Mouse (Mus musculus): ENCODE data around the gene Zfp872. TPM values are rescaled to one million over a fixed set of nuclear protein-coding genes. Genes with fewer than 3 reads are reported as not detected.

Zfp872 gene
- total RNA-seq (2021) (under 1 TPM; 0.09 to 0.10 TPM), polyA plus RNA-seq (2012; rRNA removed) (not detected in 2 replicates)
- long read RNA-seq: 0 reads

DNA sequence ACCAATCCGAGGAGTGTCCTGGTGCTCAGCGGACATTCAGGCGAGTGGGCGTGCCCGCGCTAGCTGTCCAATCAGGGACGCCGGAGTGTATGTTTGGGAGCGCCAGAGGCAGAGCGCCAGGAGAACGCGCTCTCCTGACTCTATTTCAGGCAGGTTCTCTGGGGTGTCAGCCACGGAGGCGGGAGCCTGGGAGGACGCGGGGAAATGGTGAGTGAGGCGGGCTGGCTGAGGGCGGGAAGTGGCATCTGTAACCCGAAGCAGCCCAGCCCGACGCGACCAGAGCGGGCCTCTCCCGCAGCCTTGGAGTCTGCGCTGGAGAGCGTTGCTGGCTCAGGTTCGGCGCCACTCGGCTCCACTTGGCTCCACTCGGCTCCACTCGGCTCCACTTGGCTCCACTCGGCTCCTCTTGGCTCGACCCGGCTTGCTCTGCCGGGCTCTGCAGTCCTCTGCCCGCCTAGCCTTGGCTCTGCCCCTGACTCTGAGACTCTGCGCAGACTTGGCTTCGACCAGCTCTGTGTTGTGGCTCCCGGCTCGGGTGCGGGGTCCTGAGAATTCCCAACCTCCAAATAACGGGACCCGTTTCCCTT is at the start of gene Zfp872:
Gene Zfp872, plus strand, starts transcription at position 66 of the 587 bp plus-strand sequence.
- Histone ChIP-seq H3K4me3 (no peak within 1 kb of the TSS), H3K79me2 (replicated peaks; ENCODE audit: control insufficient read depth, insufficient read depth, low read length) (no peaks in the 10 kb centered on the region), H3K36me3 (ENCODE audit: control insufficient read depth, insufficient read depth, low read length) (no peaks in the 10 kb centered on the region), H3K9ac (ENCODE audit: low read depth, low read length) (no peak within 1 kb of the TSS), H3K27me3 (ENCODE audit: control insufficient read depth, insufficient read depth, low read length) (no peaks in the 10 kb centered on the region), H3K4me1 (ENCODE audit: control insufficient read depth, insufficient read depth, low read length) (no peaks in the 10 kb centered on the region), H3K27ac (no peak within 1 kb of the TSS)
- WGBS: 12% methylated on average over 43 of the region's 43 CpGs
- intact Hi-C loops (cut with DNase I): no loop called here
- TF ChIP-seq EP300 (IDR thresholded peaks at IDR 0.05; ENCODE audit: insufficient read depth, low read depth, low read length) (no peak), CTCF (IDR thresholded peaks at IDR 0.05) (no peak), POLR2A (IDR thresholded peaks at IDR 0.05; ENCODE audit: insufficient read depth, low read depth, low read length) (no peak)
- peak; percentile 33 to 42 for DNase-seq

- WGBS: 20% methylated on average over 2 of the region's 2 CpGs
- no peak overlapping the region for H3K27ac ChIP-seq
- TF ChIP-seq EP300 (IDR thresholded peaks at IDR 0.05; ENCODE audit: insufficient read depth, low read depth, low read length) (no peak), POLR2A (IDR thresholded peaks at IDR 0.05; ENCODE audit: insufficient read depth, low read depth, low read length) (no peak), CTCF (IDR thresholded peaks at IDR 0.05) (no peak; the same call in 1 of the 2 replicates)
- H3K4me1 ChIP-seq (ENCODE audit: control insufficient read depth, insufficient read depth, low read length): no peaks in the 10 kb centered on the region
- H3K4me3 ChIP-seq: no peak overlapping the region
- peak; percentile 17 to 60 for DNase-seq
- intact Hi-C loops (cut with DNase I): no loop called here
- H3K27me3 ChIP-seq (ENCODE audit: control insufficient read depth, insufficient read depth, low read length): no peaks in the 10 kb centered on the region
- H3K36me3 ChIP-seq (ENCODE audit: control insufficient read depth, insufficient read depth, low read length): no peaks in the 10 kb centered on the region
- no peak overlapping the region for H3K9ac ChIP-seq (ENCODE audit: low read depth, low read length)
- H3K79me2 ChIP-seq (replicated peaks; ENCODE audit: control insufficient read depth, insufficient read depth, low read length): no peaks in the 10 kb centered on the region
These were observed 49.4 kb upstream of the Zfp872 start for GRCm38 (mm10) chr9:22138480-22138879.

DNA sequence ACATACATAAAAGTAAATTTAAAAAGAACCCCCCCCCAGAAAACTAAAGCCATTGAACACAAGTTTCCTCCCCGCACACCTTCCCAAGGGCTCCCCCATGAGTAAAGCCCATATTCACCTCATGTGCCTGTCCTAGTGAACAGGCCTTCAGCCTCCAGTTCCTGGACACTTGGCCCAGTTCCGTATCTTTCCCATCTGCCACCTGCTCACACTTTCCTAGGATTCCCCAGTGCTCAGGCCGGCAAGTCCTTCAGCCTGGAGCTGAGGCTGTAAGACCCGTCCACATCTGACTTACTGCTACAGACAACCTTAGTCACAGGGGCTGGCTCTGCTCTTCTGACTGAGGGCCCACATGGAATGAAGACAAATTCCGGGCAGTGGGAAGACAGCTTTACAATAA is 48.1 kb upstream of the Zfp872 start:
- intact Hi-C loops (cut with DNase I): loop anchor here (5.0 kb wide), 1 partner anchor 42 kb away; the partner anchor contains the start of gene Cnn1

DNA sequence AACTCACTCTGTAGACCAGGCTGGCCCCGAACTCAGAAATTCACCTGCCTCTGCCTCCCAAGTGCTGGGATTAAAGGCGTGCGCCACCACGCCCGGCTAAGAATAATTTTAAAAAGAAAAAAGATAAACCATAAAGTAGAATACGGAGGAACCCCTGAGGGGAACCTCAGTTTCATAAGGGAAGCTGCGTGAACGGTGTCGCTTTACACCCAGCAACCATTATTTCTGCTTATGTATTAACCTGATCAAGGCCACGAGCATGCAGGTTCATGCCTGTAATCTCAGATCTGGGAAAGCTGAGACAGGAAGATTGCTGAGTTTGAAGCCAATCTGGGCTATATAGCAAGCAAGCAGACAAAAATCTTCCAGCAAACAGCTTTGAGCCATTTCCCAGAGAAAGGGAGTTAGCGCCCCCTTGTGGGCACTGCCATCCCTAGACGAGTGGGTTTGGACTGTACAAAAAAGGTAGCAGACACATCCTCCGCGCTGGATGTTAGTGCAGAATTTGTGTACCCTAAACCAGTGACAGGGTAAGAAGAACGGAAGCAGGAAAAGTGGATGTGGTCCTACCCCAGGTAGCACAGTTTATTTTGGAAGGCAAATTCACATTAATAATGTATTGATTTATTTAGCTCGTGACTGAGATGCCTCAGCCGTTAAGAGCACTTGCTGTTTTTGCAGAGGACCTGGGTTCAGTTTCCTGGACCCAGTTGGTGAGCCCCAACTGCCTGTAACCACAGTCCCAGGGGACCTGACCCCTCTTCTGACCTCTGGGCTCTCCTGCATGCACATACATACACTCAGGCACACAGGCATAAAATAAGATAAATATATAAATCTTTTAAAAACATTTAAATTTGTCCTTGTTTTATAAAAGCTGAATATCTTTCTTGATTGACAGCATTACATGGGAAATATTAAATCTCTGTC is 44.5 kb upstream of the Zfp872 start:
- intact Hi-C loops (cut with DNase I): loop anchor here (1.0 to 5.0 kb wide), 3 partner anchors 46 to 165 kb away; partner anchors contain the start of gene Cnn1
- no peaks in the 10 kb centered on the region for H3K4me1 ChIP-seq (ENCODE audit: control insufficient read depth, insufficient read depth, low read length)
- H3K4me3 ChIP-seq: no peak overlapping the region
- H3K9ac ChIP-seq (ENCODE audit: low read depth, low read length): no peak overlapping the region
- H3K36me3 ChIP-seq (ENCODE audit: control insufficient read depth, insufficient read depth, low read length): no peaks in the 10 kb centered on the region
- no peaks in the 10 kb centered on the region for H3K27me3 ChIP-seq (ENCODE audit: control insufficient read depth, insufficient read depth, low read length)
- H3K79me2 ChIP-seq (replicated peaks; ENCODE audit: control insufficient read depth, insufficient read depth, low read length): no peaks in the 10 kb centered on the region
- no peak; the same call in 1 of the 2 replicates for TF ChIP-seq CTCF (IDR thresholded peaks at IDR 0.05)
- peak; percentile 60; the same call in 1 of the 2 replicates for TF ChIP-seq EP300 (IDR thresholded peaks at IDR 0.05; ENCODE audit: insufficient read depth, low read depth, low read length)
- WGBS: 44% methylated on average over 17 of the region's 17 CpGs
- DNase-seq: peak; percentile 81 to 86
- no peak overlapping the region for H3K27ac ChIP-seq

More for the DNA sequence above, 48.1 kb upstream of the Zfp872 start:
- no peaks in the 10 kb centered on the region for H3K36me3 ChIP-seq (ENCODE audit: control insufficient read depth, insufficient read depth, low read length)
- H3K79me2 ChIP-seq (replicated peaks; ENCODE audit: control insufficient read depth, insufficient read depth, low read length): no peaks in the 10 kb centered on the region
- no peak overlapping the region for H3K4me3 ChIP-seq
- no peaks in the 10 kb centered on the region for H3K27me3 ChIP-seq (ENCODE audit: control insufficient read depth, insufficient read depth, low read length)
- no peak overlapping the region for H3K9ac ChIP-seq (ENCODE audit: low read depth, low read length)
- H3K27ac ChIP-seq: no peak overlapping the region
- H3K4me1 ChIP-seq (ENCODE audit: control insufficient read depth, insufficient read depth, low read length): no peaks in the 10 kb centered on the region
- no peak for TF ChIP-seq POLR2A (IDR thresholded peaks at IDR 0.05; ENCODE audit: insufficient read depth, low read depth, low read length)
- no peak for TF ChIP-seq CTCF (IDR thresholded peaks at IDR 0.05)
- no peak for TF ChIP-seq EP300 (IDR thresholded peaks at IDR 0.05; ENCODE audit: insufficient read depth, low read depth, low read length)
- WGBS: 88% methylated on average over 5 of the region's 5 CpGs
- DNase-seq: no peak

GRCm38 (mm10) chr9:22144304-22144965 is 43.5 kb upstream of the Zfp872 start:
- no peaks in the 10 kb centered on the region for H3K79me2 ChIP-seq (replicated peaks; ENCODE audit: control insufficient read depth, insufficient read depth, low read length)
- intact Hi-C loops (cut with DNase I): loop anchor here (5.0 kb wide), 1 partner anchor 47 kb away; the partner anchor contains the start of gene Cnn1
- no peak for TF ChIP-seq CTCF (IDR thresholded peaks at IDR 0.05)
- DNase-seq: no peak
- H3K27me3 ChIP-seq (ENCODE audit: control insufficient read depth, insufficient read depth, low read length): no peaks in the 10 kb centered on the region
- no peaks in the 10 kb centered on the region for H3K4me1 ChIP-seq (ENCODE audit: control insufficient read depth, insufficient read depth, low read length)
- no peak overlapping the region for H3K4me3 ChIP-seq
- WGBS: 70% methylated on average over 8 of the region's 8 CpGs
- no peak overlapping the region for H3K27ac ChIP-seq
- H3K9ac ChIP-seq (ENCODE audit: low read depth, low read length): no peak overlapping the region
- no peaks in the 10 kb centered on the region for H3K36me3 ChIP-seq (ENCODE audit: control insufficient read depth, insufficient read depth, low read length)
